Mouse (Mus musculus): ENCODE results near the gene Casp7.
A peak's percentile ranks its signal among the peaks of the same experiment; 100 is the strongest.
"Not testable (repeated sequence)": the region's sequence is repeated elsewhere in the genome, so short reads cannot be mapped to it uniquely, and the experiment has no call there.

Casp7 gene

DNA sequence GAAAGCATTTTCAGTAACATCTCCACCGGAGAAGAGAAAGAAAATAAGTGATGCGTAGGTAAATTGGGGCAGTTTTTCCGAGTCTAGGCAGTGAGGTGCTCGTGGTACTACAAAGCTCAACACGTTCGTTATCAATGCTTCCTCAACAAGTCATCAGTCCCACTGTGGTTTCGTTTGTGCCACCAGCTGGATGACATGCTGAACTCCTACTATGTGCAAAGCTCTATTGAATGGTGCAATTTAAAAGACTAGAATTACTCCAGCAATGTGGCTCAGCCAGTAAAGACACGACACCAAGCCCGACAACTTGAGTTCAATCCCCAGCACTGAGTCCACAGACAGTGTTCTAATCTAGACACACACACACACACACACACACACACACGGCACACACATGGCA, 10.8 kb upstream of the Casp7 start:
- no peak for DNase-seq

DNA sequence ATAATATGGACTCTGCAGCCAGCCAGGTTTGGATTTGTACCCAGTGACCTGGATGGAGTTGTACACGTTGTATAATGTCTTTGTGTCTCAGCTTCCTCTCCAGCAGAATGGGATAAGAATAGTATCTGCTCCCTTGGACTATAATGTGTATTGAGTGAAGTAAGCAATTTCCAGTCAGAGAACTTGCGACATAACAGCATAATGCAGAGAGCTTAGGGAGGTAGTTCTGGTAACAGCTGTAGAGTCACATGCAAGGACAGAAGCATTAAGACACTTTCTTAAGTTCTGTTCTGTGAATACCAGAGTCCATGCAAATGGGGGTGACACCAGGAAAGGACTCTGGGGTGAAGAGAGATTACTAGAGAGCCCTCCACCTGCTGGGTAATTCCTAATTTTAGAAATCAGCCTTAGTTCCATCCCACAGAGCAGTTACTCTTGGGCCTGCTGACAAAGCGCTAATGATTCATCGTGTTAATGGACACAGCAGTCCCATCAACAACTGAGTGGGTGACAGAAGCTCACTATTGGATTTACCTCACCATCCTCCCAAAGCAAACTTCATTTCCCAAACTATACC, 9.1 kb upstream of the Casp7 start:
- DNase-seq = no peak

DNA sequence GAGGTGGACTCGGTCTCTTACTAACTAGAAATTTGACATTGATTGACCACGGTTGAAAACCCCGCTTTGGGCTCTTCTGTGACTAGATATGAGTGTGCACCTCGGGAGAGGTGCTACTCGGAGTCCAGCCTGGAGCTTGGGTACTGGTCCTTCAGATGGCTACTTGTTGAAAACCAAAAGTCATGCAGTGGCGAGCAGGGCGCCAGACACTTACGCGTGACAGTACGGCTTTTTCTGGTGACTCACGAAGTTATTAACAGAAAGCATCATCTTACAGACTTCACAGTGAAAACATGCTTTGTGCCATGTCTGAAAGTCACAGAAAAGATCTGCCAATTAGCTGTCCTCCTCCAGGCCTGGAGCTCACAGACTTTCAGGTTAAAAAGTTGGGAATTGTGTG, 7.8 kb upstream of the Casp7 start:
- no peak for DNase-seq

DNA sequence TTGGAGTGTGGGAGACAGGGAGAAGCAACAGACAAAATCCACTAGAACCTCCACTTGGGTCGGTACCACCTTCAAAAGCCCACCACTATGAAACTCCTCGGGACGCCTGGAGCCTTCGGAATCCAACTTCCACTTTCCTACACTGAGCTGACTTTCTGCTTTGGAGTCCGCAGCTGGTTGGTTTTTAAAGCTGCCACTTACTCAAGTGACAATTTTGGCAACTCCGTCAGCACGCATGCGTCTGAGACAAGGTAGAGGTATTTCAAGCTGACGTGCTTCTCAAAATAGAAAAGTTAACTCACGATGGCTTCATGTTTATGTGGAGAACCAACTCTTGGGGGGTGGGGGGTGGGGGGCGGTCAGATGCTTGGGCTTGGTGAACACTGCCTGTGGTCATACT, 7.0 kb upstream of the Casp7 start, which contains the start of gene Nrap:
Gene Nrap, minus strand, starts transcription at position 159 of the 400 bp plus-strand sequence.
- no peak for DNase-seq

DNA sequence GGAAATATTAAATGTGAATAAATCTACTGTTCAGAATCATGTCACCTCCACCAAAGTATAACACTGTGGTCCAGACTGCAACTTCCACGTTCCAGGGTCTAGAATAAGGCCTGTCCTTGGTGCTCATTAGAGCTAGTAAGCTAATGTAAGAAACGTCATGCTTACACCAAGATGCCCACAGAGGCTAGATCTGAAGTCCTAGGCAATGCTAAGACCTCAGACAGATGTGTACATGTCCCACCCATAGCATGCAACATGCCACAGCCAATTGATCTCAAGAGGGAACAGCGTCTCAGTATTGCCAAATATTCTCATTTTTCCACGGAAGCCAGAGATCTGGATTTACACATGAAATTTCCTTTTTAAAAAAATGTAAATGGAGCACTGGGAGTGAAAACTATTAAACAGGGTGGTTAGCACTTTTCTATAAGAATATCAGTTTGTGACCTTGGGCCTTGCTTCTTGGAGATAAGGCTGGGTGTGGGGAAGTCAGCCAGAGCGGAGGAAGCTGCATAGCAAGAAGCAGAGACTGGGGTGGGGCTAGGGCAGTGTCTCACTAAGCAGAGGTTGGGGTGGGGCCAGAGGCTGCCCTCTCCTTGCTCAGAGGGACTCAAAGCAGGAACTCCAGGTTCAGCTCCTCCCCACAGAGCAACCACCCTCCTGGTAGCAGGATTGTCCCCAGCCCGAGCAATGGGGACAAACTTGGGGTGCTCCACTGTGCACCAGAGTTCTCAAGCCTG, 5.5 kb upstream of the Casp7 start:
- DNase-seq = peak; percentile 32

DNA sequence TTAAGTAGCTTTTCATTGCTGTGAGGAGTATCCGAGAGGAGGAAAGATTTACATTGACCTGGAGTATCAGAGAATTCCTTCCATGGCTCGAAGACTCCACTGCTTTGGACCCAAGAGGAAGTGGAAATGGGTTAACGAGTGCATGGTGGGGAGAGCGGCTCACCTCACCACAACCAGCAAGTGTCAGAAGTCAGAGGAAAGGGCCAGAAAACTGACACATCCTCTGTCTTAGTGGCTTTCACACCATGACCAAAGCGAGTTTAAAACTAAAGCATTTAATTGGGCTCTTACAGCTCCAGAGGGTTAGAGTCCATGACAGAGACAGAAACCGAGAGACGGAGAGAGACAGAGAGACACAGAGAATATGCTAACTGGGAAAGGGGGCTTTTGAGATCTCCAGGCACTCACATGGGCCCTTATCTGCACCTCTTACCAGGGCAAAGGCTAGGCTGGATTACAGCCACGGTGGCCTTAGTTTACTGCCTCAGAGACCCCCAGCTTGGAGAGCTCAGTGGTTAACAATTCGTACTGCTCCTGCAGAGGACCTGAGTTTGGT, 3.5 kb upstream of the Casp7 start:
- DNase-seq = no peak

DNA sequence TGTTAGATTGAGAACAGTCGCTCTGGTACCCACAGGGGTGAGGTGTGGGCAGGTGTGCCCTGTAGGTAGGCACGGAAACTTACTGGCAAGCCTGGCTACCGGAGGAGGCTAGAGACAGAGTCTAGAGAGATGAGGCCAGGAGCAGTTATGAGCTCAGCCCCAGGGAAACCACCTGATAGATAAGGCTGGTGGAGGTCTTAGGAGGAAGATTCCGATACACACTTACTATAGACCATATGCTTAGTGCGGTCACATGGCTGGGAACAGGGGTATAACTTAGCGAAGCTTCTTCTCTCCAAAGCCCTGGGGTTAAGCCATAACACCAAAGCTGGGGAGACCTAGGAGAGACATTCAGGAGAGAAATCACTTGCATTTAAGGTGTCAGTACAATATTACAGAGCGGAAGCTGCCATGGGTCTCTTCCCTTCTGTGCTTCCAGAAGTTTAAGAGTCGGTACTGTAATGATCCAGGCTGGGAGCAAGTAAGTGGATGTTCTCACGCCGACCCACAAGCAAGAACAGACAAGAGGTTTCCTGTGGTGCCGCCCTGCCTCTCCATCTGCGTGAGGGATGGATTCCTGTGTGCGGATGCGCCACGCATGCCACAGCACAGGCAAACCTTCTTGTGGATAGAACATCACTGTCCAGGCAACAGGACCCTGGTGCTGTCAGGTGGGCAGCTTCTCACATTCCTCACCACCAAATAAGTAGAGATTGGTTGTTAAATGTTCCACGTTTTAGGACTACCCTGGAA, 1.6 kb upstream of the Casp7 start:
- DNase-seq = no peak

DNA sequence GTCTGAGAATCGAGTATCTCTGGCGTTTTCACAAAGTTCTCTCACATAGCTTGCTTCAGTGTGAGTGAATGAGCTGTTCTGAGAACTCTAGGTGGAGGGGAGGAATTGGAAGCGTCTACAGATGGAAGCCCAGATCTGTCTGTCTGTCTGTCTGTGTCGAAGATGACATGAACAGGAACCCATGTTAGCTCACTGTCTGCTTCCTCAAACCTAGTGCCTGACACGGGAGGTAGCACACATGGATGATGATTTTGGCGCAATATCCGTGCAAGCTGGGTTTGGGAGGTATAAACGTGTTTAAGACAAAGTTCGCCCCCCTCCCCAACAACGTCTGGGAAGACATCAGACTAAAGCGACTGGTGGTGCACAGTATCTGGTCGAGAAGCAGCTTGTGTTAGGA, 702 bp upstream of the Casp7 start:
- DNase-seq = no peak

DNA sequence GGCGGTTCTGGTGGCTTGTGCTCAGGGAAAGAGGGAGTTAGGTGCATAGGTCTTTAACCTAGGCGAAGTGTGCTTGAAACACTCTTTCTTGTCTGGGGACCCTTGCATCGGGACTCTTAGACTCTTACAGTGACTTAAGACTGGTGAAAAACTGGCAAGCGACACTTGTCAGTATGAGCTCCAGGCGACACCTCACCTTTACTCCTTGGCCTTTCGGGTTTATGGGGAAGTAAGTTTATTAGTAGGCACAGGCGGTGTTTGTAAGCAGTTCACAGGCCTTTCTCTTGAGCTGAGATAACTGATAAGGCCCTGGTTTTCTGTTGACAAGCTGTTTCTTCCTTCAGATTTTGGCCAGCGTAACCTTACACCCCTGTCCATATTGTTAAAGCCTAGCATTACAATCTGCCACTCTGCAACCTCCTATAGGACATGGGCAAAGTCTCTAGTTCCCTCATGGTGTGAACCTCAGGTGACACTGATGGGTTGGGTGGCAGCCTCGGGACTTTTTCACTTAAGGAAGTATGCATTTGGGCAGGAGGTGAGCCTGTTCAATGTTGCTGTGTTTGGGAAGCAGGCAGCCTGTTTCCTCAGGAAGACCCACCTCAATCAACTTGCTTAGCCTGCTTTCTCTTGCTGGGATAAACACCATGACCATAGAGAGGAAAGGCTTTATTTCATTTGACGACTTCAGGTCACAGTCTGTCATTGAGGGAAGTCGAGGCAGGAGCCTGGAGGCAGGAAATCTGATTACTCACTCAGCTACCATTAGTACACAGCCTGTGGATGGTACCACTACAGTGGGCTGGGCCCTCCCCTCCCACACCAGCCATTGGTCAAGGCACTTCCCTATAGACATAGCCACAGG, 966 bp downstream of the Casp7 start:
- no peak for DNase-seq

DNA sequence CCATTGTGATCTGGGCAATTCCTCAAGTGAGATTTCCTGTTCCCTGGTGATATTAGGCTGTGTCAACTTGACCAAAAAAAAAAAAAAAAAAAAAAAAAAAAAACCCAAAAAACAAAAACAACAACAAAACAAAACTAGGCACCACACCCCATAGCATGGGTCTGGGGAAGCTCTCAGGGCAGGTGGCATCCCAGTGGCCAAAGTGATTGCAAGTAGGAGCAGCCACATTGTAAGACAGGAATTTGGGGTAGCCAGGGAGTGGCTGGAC, 1.5 kb downstream of the Casp7 start:
- no peak for DNase-seq

DNA sequence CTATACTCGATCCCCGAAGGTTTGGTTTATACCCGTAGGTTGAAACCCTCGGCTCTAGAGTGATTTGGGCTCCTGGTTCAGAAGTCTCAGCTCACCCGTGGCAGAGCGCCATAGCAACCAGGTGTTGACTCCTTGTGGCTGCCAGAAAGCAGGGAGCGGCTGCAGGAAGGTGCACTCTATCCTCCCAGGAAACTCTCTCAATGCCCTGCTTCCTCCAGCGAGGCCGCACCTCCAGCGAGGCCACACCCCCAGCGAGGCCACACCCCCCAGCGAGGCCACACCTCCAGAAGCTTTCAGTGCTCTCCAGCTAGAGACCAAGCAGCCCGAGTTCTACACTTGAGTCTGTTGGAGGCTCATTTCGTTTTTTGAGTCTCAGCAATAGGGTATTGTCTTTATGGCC, 3.3 kb downstream of the Casp7 start:
- DNase-seq = peak; percentile 86

DNA sequence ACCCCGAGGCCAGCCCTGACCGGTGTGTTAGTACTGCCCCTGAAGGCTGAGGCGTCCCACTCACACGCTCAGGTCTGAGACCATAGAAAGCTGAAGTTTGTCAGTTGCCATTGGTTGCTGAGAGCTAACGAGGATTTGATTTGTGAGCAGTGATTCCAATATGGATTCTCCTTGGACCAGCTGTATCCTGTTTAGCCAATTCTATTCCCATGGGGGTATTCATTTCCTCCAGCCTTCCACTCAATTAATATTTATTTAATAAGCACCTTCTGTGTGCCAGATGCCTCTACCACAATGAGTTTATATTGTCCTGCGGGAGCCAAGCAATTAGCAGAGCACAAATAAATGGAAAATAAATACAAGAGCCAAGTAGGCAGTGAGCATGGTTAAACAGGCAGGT, 4.9 kb downstream of the Casp7 start:
- no peak for DNase-seq

DNA sequence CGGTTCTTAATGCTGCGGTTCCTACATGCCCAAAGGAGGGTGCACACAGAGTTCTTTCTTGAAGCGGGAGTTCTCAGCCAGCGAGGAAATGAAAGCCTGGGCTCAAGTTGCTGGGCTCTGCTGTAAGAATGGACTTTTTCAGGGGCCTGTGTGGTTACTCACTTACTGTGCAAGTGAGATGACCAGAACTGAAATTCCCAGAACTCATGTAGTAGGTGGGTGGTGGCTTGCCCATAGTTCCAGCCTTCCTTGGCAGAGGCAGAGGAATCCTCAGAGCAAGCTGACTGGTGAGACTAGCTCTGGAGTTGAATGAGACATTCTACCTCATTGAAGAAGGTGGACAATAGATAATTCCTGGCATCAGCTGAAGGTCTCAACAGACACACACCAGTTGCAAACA, 8.9 kb downstream of the Casp7 start:
- no peak for DNase-seq

DNA sequence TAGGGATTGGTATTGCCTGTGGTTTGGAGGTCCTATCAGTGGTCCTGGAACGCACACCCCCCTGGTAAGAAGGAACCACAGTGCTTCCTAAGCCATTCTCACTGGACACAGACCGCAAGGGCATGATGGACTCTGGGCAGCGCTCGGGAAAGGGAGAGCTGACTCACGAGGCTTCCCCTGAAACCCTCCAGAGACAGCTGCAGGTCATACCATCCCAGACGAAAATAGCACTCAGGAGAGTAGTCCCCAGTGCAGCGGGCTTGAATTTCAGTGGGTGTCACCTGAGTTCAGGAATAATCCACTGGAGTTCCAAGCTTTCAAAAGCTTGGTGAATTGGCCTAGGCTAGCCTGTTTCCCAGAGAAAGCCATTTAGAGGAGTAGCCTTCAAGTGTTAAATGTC, 9.7 kb downstream of the Casp7 start:
- no peak for DNase-seq

DNA sequence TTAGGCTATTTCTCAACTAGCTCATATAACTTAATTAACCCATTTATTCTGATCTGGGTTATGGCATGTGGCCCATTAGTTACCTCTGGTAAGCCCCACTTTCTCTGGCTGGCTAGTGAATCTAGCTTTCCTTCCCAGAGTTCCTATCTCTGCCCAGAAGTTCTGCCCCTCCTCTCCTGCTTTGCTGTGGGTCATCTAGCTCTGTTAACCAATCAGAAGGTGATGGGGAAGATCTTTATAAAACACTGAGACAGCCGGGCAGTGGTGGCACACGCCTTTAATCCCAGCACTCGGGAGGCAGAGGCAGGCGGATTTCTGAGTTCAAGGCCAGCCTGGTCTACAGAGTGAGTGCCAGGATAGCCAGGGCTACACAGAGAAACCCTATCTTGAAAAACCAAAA, 13.0 kb downstream of the Casp7 start:
- not testable (repeated sequence) for DNase-seq

DNA sequence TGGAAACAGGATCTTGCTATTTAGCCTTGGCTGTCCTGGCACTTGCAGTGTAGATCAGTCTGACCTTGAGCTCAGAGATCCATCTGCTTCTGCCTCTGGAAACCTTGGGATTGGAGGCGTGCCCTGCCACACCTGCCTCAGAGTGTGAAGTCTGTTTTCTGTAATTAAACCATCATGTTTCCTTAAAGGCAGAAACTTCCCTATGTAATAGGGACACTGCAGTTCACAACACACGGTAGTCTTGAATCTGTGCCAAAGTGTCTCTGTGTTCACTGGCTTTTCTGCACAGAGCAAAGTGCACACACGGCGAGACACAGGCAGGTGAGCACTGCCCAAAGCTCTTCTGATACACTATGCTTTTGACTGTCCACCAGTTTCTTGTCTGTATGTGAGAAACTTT, 21.5 kb downstream of the Casp7 start:
- DNase-seq = no peak

DNA sequence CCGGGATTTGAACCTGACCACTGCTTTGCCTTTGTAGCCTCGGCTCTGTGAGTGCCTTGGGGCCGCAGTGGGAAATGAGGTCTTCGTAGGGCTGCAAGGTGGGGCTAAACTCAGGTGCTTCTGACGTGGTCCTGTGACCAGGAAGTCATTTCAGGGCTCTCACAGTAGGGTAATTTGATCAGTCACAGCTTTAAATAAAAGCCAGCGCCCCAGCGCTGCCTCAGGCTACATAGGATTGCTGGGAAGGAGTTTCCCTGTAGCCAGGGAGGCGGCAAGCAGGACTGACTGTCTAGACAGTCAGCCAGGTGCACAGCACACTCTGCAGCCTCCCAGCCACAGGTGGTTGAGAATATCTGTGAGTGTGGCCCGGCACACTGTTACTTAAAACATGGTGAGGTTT, 22.5 kb downstream of the Casp7 start:
- no peak for DNase-seq

DNA sequence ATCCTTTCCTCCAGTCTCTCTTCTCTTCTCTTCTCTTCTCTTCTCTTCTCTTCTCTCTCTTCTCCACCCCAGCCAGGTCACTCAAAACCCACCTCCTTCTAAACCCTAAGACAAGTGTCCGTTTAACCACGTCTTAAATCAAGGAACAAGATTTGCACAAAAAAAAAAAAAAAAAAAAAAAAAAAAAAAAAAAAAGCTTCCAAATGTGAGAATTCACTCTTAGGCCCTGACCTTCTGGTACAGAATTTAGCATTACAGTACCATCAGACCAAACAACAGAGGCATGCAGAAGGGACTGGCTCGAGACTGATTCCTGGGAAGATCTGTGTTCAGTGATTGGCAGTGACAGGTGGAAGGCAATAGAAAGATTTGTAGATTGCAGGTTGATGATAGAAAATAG, 23.4 kb downstream of the Casp7 start:
- DNase-seq = no peak

DNA sequence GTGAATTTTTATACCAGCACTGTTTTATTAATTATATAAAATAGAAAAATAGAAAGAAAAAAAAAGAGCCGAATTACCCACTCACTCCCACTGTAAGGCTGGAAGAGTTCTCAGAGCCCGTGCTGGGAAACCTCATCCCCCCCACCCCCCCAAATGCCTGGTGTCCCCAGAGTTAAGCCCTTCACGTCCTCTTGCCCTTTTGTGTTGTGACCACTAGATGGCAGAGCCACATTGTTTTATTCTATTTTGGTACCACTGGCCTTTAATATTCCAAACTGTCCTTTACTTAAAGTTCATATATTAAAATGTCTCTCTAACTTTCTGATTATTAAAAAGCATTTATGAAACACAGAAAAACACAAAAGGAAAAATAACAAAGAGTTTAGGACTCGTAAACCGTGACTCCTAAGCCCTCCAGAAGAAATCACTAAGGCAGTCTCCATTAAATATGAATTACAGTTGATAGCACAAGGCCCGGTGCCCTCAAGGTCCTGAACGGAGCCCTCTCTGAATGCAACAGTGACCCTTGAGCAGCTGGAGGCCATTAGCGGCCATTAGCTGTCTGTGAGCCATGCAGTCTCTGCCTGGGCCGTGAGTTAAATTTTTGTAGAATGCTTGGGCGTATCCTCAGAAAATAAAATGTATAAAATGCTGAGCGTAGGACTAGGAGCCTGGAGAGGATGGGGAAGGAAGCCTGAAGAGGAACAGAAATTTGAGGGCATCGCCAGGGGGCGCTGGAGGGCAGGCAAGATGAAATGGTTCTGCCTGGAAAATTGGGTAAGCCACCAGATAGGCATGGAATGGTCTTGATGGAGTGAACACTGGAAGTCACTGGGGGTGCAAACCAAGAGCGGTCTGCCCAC, 25.8 kb downstream of the Casp7 start:
- peak; percentile 92 for DNase-seq

DNA sequence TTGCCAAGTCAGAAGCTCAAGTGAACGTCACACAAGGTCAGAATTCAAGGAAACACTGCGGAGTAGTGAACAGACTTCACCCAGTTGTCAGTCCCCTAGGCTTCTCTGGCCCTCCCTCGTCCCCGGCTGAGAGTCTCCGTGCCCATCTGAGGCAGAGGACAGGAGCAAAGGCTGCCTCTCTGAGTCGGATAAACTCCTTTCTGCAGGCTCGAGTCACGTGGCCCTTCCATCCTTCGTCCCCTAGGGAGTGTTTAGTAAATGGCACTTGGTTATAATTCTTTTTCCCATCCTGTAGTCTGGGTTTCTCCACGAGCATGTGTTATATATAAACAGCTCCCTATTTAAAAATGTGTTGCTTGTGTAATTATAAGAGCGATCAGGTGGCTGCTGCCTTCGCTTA, 26.4 kb downstream of the Casp7 start:
- no peak for DNase-seq

DNA sequence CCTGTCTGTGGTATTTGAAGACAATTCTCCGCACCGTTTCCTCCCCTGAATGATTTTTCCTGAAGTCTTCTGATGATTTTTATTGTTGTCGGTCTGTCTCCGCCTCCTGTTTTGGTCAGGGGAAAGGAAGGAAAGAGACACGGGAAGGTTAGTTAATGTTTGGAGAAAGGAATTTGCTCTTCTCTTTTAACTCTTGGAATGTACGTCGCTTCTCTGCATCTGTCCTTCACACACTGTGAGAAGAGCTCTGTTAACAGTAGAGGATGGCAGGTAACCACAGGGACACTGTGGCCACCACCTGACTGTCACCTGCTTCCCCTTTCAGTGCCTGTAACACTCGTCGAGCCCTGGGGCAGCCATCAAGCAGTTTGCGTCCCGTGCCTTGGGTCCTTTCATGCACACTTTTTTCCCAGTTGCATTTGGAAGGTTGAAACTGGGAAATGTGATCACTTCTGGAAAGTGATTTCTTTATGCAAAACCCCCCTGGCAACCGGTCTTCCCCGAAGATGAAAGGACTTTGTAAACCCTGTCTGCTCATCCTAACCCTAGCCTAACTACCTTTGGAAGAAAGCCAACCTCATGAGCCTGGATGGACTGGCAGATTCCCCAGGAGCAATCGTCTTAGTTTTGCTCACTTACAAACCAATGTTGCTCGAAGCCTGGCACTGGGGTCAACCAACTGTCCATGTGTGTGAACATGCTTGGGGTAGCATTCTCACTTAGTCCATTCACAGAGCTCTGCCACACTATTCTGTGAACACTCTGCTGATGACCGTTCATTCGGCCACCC, 27.9 kb downstream of the Casp7 start:
- DNase-seq = no peak
